Mouse (Mus musculus) lung, postnatal 0 days (tissue): Measurements from ENCODE around the gene Zmat5. TPM values are rescaled to one million over a fixed set of nuclear protein-coding genes. Genes with fewer than 3 reads are reported as not detected.

Experiments
- ATAC-seq: fragments of 200-750 bp; cut with Nextera tagmentation; 2 replicates; pipeline ENCODE4 v1.8.0; 2017; ENCODE audit warnings: moderate library complexity
- DNase-seq: peaks from one replicate; pipeline ENCODE4 v3.0.0-alpha.2; 2016; ENCODE audit warnings: low spot score
- H3K27ac ChIP-seq: fragments of 300-500 bp; sonication (generic); 2 replicates; pipeline ENCODE4 v1.5.1; 2014; ENCODE audit warnings: antibody characterized with exemption, mild to moderate bottlenecking, low read length, mixed read lengths
- H3K27me3 ChIP-seq: fragments of 300-500 bp; sonication (generic); replicated peaks from 2 replicates; pipeline ENCODE4 v1.6.1; 2014; ENCODE audit warnings: low read length, mixed read lengths; ENCODE audit not compliant: insufficient read depth
- H3K36me3 ChIP-seq: fragments of 300-500 bp; sonication (generic); 2 replicates; pipeline ENCODE4 v1.6.1; 2014; ENCODE audit warnings: low read length, mixed read lengths; ENCODE audit not compliant: insufficient read depth
- H3K4me1 ChIP-seq: fragments of 300-500 bp; sonication (generic); 2 replicates; pipeline ENCODE4 v1.6.1; 2014; ENCODE audit warnings: antibody characterized with exemption, low read depth, low read length, mixed read lengths; ENCODE audit not compliant: insufficient read depth
- H3K4me2 ChIP-seq: fragments of 300-500 bp; sonication (generic); replicated peaks from 2 replicates; pipeline ENCODE4 v1.6.1; 2014; ENCODE audit warnings: low read depth, mild to moderate bottlenecking, low read length, moderate library complexity, mixed read lengths
- H3K4me3 ChIP-seq: fragments of 300-500 bp; sonication (generic); 2 replicates; pipeline ENCODE4 v1.5.1; 2014; ENCODE audit warnings: low read depth, low read length
- H3K9ac ChIP-seq: fragments of 300-500 bp; sonication (generic); replicated peaks from 2 replicates; pipeline ENCODE4 v1.6.1; 2014; ENCODE audit warnings: low read depth, mild to moderate bottlenecking
- H3K9me3 ChIP-seq: fragments of 300-500 bp; sonication (generic); 2 replicates; pipeline ENCODE4 v1.6.1; 2016; ENCODE audit warnings: low read length, mixed read lengths
- CTCF ChIP-seq: IDR thresholded peaks from 2 replicates; pipeline ENCODE4 v1.5.1; 2016; ENCODE audit warnings: antibody characterized with exemption, mild to moderate bottlenecking
- EP300 ChIP-seq: IDR thresholded peaks from 2 replicates; pipeline ENCODE4 v1.6.1; 2016; ENCODE audit warnings: antibody characterized with exemption, mild to moderate bottlenecking, control low read depth
- WGBS: fragments of 180-500 bp; shearing (Covaris S2); extraction: QIAGEN DNeasy Blood & Tissue Kit; methylation state at CpG from one replicate; pipeline ENCODE4 v1.1.7; 2014; 5-methylcytosine and 5-hydroxymethylcytosine counted together
- polyA plus RNA-seq: library from polyadenylated mRNA; unstranded; fragments of >200 nt; fragmentation: Nextera tagmentation; extraction: Ambion mirVana; gene quantifications from 2 replicates; pipeline ENCODE4 v1.2.1, GENCODE M21; 2015

Zmat5 gene
- polyA plus RNA-seq, 1 experiment from 2014 or later: 63.7 TPM

- Histone ChIP-seq H3K4me3 (no peak overlapping the region), H3K36me3 (no peaks in the 10 kb centered on the region), H3K4me2 (no peak overlapping the region), H3K27me3 (no peaks in the 10 kb centered on the region), H3K27ac (no peak overlapping the region), H3K9ac (no peak overlapping the region), H3K4me1 (no peaks in the 10 kb centered on the region), H3K9me3 (no peaks in the 10 kb centered on the region)
- 95% methylated on average over 16 of the region's 16 CpGs for WGBS
- DNase-seq (no peak), ATAC-seq (no peak)
- no peak for TF ChIP-seq EP300
Measured at GRCm38 (mm10) chr11:4738719-4739118, 34.2 kb downstream of the Zmat5 start.

GRCm38 (mm10) chr11:4740785-4741184, 36.3 kb downstream of the Zmat5 start:
- H3K9ac ChIP-seq: no peak overlapping the region

GRCm38 (mm10) chr11:4744691-4745090, 40.2 kb downstream of the Zmat5 start:
- Histone ChIP-seq H3K27me3 (peaks cover 56% of the 10 kb centered on the region), H3K4me2 (no peak overlapping the region), H3K4me1 (no peaks in the 10 kb centered on the region), H3K36me3 (no peaks in the 10 kb centered on the region), H3K4me3 (no peak overlapping the region), H3K9me3 (no peaks in the 10 kb centered on the region), H3K27ac (no peak overlapping the region), H3K9ac (no peak overlapping the region)
- no peak for TF ChIP-seq EP300
- no peak for TF ChIP-seq CTCF
- WGBS: 52% methylated on average over 6 of the region's 6 CpGs
- DNase-seq (no peak), ATAC-seq (no peak)

More at GRCm38 (mm10) chr11:4740785-4741184, 36.3 kb downstream of the Zmat5 start:
- Histone ChIP-seq H3K4me1 (no peaks in the 10 kb centered on the region), H3K36me3 (no peaks in the 10 kb centered on the region), H3K4me2 (no peak overlapping the region), H3K4me3 (no peak overlapping the region), H3K27ac (no peak overlapping the region), H3K9me3 (no peaks in the 10 kb centered on the region), H3K27me3 (peaks cover 19% of the 10 kb centered on the region)
- no peak for TF ChIP-seq CTCF
- no peak for TF ChIP-seq EP300
- DNase-seq (no peak), ATAC-seq (no peak)
- 48% methylated on average over 5 of the region's 5 CpGs for WGBS

GRCm38 (mm10) chr11:4745969-4746368, 41.5 kb downstream of the Zmat5 start:
- H3K27me3 ChIP-seq: peaks cover 61% of the 10 kb centered on the region
- H3K4me2 ChIP-seq: peak overlapping the region; percentile 71
- H3K4me3 ChIP-seq: peak overlapping the region; percentile 38
- ATAC-seq (no peak), DNase-seq (no peak)
- H3K4me1 ChIP-seq: no peaks in the 10 kb centered on the region
- no peak for TF ChIP-seq CTCF
- no peak for TF ChIP-seq EP300
- H3K27ac ChIP-seq: no peak overlapping the region
- WGBS: 2% methylated on average over 37 of the region's 39 CpGs
- H3K9ac ChIP-seq: no peak overlapping the region
- no peaks in the 10 kb centered on the region for H3K9me3 ChIP-seq
- no peaks in the 10 kb centered on the region for H3K36me3 ChIP-seq

- no peak within 1 kb of the TSS for H3K27ac ChIP-seq
- peaks cover 61% of the 10 kb centered on the region for H3K27me3 ChIP-seq
- no peaks in the 10 kb centered on the region for H3K4me1 ChIP-seq
- no peaks in the 10 kb centered on the region for H3K9me3 ChIP-seq
- peak within 1 kb of the TSS; percentile 38 for H3K4me3 ChIP-seq
- peak within 1 kb of the TSS; percentile 71 for H3K4me2 ChIP-seq
- TF ChIP-seq EP300 (no peak), CTCF (no peak)
- H3K36me3 ChIP-seq: no peaks in the 10 kb centered on the region
- DNase-seq (no peak), ATAC-seq (no peak)
- WGBS: 0% methylated on average over 10 of the region's 73 CpGs
- no peak within 1 kb of the TSS for H3K9ac ChIP-seq
Measured at GRCm38 (mm10) chr11:4746733-4747132, 42.3 kb downstream of the Zmat5 start, which contains the start of gene Cabp7. Gene Cabp7 (minus strand): TSS chr11:4746778.

GRCm38 (mm10) chr11:4747285-4747684, 42.8 kb downstream of the Zmat5 start:
- TF ChIP-seq EP300: no peak
- TF ChIP-seq CTCF: no peak
- Histone ChIP-seq H3K4me1 (no peaks in the 10 kb centered on the region), H3K9ac (no peak overlapping the region), H3K36me3 (no peaks in the 10 kb centered on the region), H3K4me3 (peak overlapping the region; percentile 38), H3K9me3 (no peaks in the 10 kb centered on the region), H3K27ac (no peak overlapping the region), H3K27me3 (peaks cover 61% of the 10 kb centered on the region), H3K4me2 (peak overlapping the region; percentile 71)
- ATAC-seq (no peak), DNase-seq (no peak)
- WGBS: 2% methylated on average over 11 of the region's 12 CpGs

- H3K4me2 ChIP-seq: no peak overlapping the region
- H3K27ac ChIP-seq: no peak overlapping the region
- TF ChIP-seq EP300 (no peak), CTCF (no peak)
- H3K9me3 ChIP-seq: no peaks in the 10 kb centered on the region
- ATAC-seq (peak; percentile 82), DNase-seq (peak; percentile 90)
- H3K4me3 ChIP-seq: no peak overlapping the region
- WGBS: 3% methylated on average over 9 of the region's 9 CpGs
- H3K27me3 ChIP-seq: peaks cover 47% of the 10 kb centered on the region
- no peaks in the 10 kb centered on the region for H3K36me3 ChIP-seq
- H3K4me1 ChIP-seq: no peaks in the 10 kb centered on the region
- no peak overlapping the region for H3K9ac ChIP-seq
Measured at GRCm38 (mm10) chr11:4750263-4750662, 45.8 kb downstream of the Zmat5 start.
